Mouse (Mus musculus) heart, postnatal 0 days (tissue): ENCODE measurements at regions not wholly inside any gene's neighbourhood (a gene's known extent, or its start where the extent isn't known, plus 50 kb on each side); places are given as distances from the start of the nearest gene placed in this dataset.

Experiments used
- ATAC-seq: fragments of 200-750 bp; cut with Nextera tagmentation; 2 replicates; pipeline ENCODE4 v1.8.0; 2017; ENCODE audit warnings: low read depth, moderate number of reproducible peaks, moderate library complexity; ENCODE audit not compliant: insufficient read depth
- DNase-seq: peaks from one replicate; pipeline ENCODE4 v3.0.0-alpha.2; 2016; ENCODE audit warnings: low spot score
- H3K27ac ChIP-seq: fragments of 300-500 bp; sonication (generic); 2 replicates; pipeline ENCODE4 v1.5.1; 2014; ENCODE audit warnings: low read depth, mild to moderate bottlenecking
- H3K27me3 ChIP-seq: fragments of 300-500 bp; sonication (generic); 2 replicates; pipeline ENCODE4 v1.6.1; 2014; ENCODE audit warnings: low read length, mixed read lengths; ENCODE audit not compliant: control insufficient read depth, insufficient read depth
- H3K36me3 ChIP-seq: fragments of 300-500 bp; sonication (generic); replicated peaks from 2 replicates; pipeline ENCODE4 v1.6.1; 2014; ENCODE audit warnings: low read length, mixed read lengths; ENCODE audit not compliant: control insufficient read depth, insufficient read depth
- H3K4me1 ChIP-seq: fragments of 300-500 bp; sonication (generic); 2 replicates; pipeline ENCODE4 v1.6.1; 2014; ENCODE audit warnings: antibody characterized with exemption; ENCODE audit not compliant: control insufficient read depth, insufficient read depth
- H3K4me2 ChIP-seq: fragments of 300-500 bp; sonication (generic); 2 replicates; pipeline ENCODE4 v1.6.1; 2014; ENCODE audit warnings: low read depth, mild to moderate bottlenecking, low read length, moderate library complexity
- H3K4me3 ChIP-seq: fragments of 300-500 bp; sonication (generic); 2 replicates; pipeline ENCODE4 v1.5.1; 2014; ENCODE audit warnings: low read depth, low read length
- H3K9ac ChIP-seq: fragments of 300-500 bp; sonication (generic); replicated peaks from 2 replicates; pipeline ENCODE4 v1.6.1; 2014; ENCODE audit warnings: low read depth, low read length, mixed read lengths
- H3K9me3 ChIP-seq: fragments of 300-500 bp; sonication (generic); replicated peaks from 2 replicates; pipeline ENCODE4 v1.6.1; 2016; ENCODE audit warnings: low read length; ENCODE audit not compliant: control insufficient read depth
- CTCF ChIP-seq: IDR thresholded peaks from 2 replicates; pipeline ENCODE4 v1.5.1; 2016; ENCODE audit warnings: antibody characterized with exemption, control low read depth, low read depth
- EP300 ChIP-seq: IDR thresholded peaks from 2 replicates; pipeline ENCODE4 v1.6.1; 2016; ENCODE audit warnings: antibody characterized with exemption, low read depth
- WGBS: fragments of 180-500 bp; shearing (Covaris S2); extraction: QIAGEN DNeasy Blood & Tissue Kit; methylation state at CpG from one replicate; pipeline ENCODE4 v1.1.7; 2014; 5-methylcytosine and 5-hydroxymethylcytosine counted together

DNA sequence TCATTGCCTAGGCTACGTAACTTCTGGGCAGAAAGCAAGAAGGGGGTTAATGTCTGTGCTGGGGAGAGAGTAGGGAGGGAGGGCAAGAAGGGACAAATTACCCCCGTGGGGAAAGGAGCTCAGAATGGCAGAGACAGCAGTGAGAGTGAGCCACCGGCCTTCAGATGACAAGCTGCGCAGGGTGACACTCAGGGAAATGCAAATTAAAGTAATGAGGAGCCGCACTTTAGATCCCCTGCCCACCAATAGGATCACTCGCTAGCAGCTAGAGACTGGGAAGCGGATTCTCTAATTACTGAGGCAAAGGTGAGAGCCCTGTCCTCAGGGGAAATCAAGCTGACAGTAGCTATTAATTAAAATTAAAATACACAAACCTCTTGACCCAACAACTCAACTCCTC, 202.5 kb downstream of the Arhgef10l start:
- no peak for DNase-seq
- Histone ChIP-seq H3K27ac (no peak overlapping the region), H3K27me3 (no peaks in the 10 kb centered on the region), H3K4me1 (no peaks in the 10 kb centered on the region), H3K4me2 (no peak overlapping the region), H3K4me3 (no peak overlapping the region), H3K9ac (no peak overlapping the region), H3K36me3 (no peaks in the 10 kb centered on the region), H3K9me3 (no peaks in the 10 kb centered on the region)
- ATAC-seq, result no peak
- no peak for TF ChIP-seq EP300
- TF ChIP-seq CTCF, result no peak
- WGBS, result 43% methylated on average over 7 of the region's 7 CpGs

DNA sequence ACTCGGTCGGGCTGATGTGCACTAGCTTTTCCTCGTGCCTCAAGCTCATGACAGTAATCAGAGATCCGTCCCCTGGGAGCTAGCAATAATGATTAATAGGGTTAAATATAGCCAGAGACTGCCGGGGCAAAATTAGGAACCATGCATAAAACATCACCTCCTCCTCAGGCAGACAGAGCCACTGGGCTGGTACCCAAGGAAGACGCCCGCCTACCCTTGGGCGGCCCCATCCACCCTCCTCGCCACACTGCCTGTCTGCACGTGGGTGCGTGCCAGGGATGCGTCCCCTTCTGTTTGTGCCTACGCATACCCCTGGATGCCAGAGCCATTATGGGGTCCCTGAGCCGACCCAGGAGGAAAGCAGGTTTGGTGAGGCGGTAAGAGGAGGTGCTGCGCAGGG, 204.5 kb downstream of the Arhgef10l start:
- Histone ChIP-seq H3K9me3 (no peaks in the 10 kb centered on the region), H3K9ac (no peak overlapping the region), H3K27ac (no peak overlapping the region), H3K27me3 (no peaks in the 10 kb centered on the region), H3K4me3 (no peak overlapping the region), H3K36me3 (no peaks in the 10 kb centered on the region), H3K4me1 (no peaks in the 10 kb centered on the region), H3K4me2 (no peak overlapping the region)
- DNase-seq (no peak), ATAC-seq (no peak)
- WGBS, result 84% methylated on average over 16 of the region's 16 CpGs
- TF ChIP-seq EP300 (no peak), CTCF (no peak)

DNA sequence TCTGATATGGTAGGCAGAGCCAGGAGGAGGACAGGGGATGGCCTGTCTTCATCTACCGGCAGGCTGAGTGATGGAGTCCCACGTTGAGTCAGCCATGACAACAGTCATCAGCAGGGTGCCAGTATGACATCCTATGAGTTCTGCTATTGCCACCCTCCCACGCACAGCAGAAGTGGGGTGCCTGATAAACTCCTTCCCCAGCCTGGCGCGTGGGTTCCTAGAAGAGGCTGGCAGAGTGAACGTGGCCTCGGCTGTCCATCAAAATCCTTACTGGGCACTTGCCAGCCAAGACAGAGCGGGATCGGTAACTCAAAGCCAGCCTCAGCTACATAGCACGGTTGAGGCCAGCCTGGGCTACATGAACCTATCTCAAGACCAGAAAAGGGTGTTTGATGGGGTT, 202.5 kb upstream of the Igsf21 start:
- Histone ChIP-seq H3K27me3 (no peaks in the 10 kb centered on the region), H3K4me1 (no peaks in the 10 kb centered on the region), H3K9ac (no peak overlapping the region), H3K36me3 (no peaks in the 10 kb centered on the region), H3K27ac (no peak overlapping the region), H3K4me2 (no peak overlapping the region), H3K9me3 (no peaks in the 10 kb centered on the region), H3K4me3 (no peak overlapping the region)
- TF ChIP-seq CTCF (no peak), EP300 (no peak)
- no peak for DNase-seq
- ATAC-seq, result no peak
- 79% methylated on average over 10 of the region's 10 CpGs for WGBS

DNA sequence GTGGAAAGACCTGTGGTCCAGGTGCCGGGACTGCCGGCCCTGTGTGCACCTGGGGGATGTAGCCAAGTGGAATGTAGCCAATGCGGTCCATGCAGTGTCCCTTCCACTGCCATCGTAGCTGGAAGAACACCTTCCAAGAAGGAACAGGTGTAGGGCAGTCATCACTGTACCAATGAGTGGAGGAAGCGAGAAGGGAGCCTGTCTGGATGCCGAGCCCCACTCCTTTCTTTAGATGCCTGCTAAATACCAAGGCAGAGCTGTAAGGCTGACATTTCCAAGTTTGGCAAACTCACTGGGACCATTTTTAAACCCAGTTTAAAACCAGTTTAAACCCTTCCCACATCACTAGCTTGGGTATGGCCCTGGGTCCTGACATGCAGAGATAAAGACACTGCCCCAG, 199.9 kb upstream of the Igsf21 start:
- H3K4me2 ChIP-seq, result no peak overlapping the region
- no peak overlapping the region for H3K27ac ChIP-seq
- 84% methylated on average over 6 of the region's 6 CpGs for WGBS
- no peaks in the 10 kb centered on the region for H3K4me1 ChIP-seq
- TF ChIP-seq CTCF (no peak), EP300 (no peak)
- H3K27me3 ChIP-seq, result no peaks in the 10 kb centered on the region
- H3K4me3 ChIP-seq, result no peak overlapping the region
- no peaks in the 10 kb centered on the region for H3K9me3 ChIP-seq
- DNase-seq, result no peak
- H3K36me3 ChIP-seq, result no peaks in the 10 kb centered on the region
- no peak overlapping the region for H3K9ac ChIP-seq
- ATAC-seq, result no peak

DNA sequence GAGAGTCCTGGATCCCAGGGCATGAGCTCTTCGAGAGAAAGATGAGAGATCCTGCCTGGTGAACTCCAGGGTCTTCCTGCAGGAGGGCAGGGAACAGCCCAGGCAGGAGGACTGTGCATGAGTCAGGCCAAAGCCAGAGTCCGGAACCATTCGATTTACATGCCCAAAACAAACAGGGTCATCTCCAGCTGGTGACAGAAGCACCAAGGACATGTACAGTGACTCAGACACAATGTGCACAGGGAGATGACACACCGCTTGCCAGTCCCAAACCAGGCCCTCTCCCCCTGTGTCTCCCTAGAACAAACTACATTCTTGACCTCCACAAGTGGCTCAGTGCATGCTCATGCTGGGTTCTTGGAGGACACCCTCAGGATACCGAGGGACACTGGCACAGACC, 199.3 kb upstream of the Igsf21 start:
- Histone ChIP-seq H3K4me1 (no peaks in the 10 kb centered on the region), H3K4me2 (no peak overlapping the region), H3K27ac (no peak overlapping the region), H3K36me3 (no peaks in the 10 kb centered on the region), H3K9ac (no peak overlapping the region), H3K9me3 (no peaks in the 10 kb centered on the region), H3K4me3 (no peak overlapping the region), H3K27me3 (no peaks in the 10 kb centered on the region)
- TF ChIP-seq EP300 (no peak), CTCF (no peak)
- DNase-seq, result no peak
- no peak for ATAC-seq
- 75% methylated on average over 5 of the region's 5 CpGs for WGBS

DNA sequence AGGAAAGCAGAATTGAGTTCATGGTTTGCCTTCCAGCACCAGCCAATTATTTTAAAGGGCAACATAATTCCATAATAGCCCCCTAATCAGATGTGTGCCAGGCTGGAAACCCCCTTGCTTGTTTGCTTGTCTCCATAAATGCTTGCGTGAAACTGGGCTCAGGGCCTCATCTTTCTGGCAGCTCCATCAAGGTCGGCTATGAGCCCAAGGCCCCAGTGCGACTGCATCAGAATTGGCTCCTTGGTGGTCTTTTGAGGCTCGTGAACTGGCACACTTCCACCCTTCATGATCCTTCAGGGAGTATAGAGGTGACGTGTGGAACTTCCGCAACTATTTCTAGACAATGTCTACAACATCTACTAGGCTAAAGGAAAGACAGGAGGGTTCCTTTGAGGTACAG, 196.6 kb upstream of the Igsf21 start:
- Histone ChIP-seq H3K9ac (no peak overlapping the region), H3K4me3 (no peak overlapping the region), H3K27ac (no peak overlapping the region), H3K4me2 (no peak overlapping the region), H3K9me3 (no peaks in the 10 kb centered on the region), H3K36me3 (no peaks in the 10 kb centered on the region), H3K27me3 (no peaks in the 10 kb centered on the region), H3K4me1 (no peaks in the 10 kb centered on the region)
- DNase-seq (no peak), ATAC-seq (no peak)
- WGBS, result 70% methylated on average over 6 of the region's 6 CpGs
- no peak for TF ChIP-seq CTCF
- no peak for TF ChIP-seq EP300
